Mouse (Mus musculus) heart, embryonic 10.5 days (tissue): ENCODE results near the gene Akap12. TPM values are rescaled to one million over a fixed set of nuclear protein-coding genes. Genes with fewer than 3 reads are reported as not detected.

ENCODE experiments used
- DNase-seq: peaks from one replicate; pipeline ENCODE4 v3.0.0-alpha.2; 2017; ENCODE audit warnings: low spot score
- H3K27ac ChIP-seq: fragments of 300-500 bp; sonication (generic); 2 replicates; pipeline ENCODE4 v1.5.1; 2016; ENCODE audit warnings: mild to moderate bottlenecking
- H3K27me3 ChIP-seq: fragments of 300-500 bp; sonication (generic); 2 replicates; pipeline ENCODE4 v1.6.1; 2016; ENCODE audit warnings: mild to moderate bottlenecking; ENCODE audit not compliant: poor library complexity, insufficient read depth, severe bottlenecking
- H3K36me3 ChIP-seq: fragments of 300-500 bp; sonication (generic); 2 replicates; pipeline ENCODE4 v1.6.1; 2016; ENCODE audit warnings: mild to moderate bottlenecking, moderate library complexity
- H3K4me1 ChIP-seq: fragments of 300-500 bp; sonication (generic); 2 replicates; pipeline ENCODE4 v1.6.1; 2016; ENCODE audit warnings: mild to moderate bottlenecking
- H3K4me3 ChIP-seq: fragments of 300-500 bp; sonication (generic); 2 replicates; pipeline ENCODE4 v1.5.1; 2016; ENCODE audit warnings: mild to moderate bottlenecking, moderate library complexity
- H3K9me3 ChIP-seq: fragments of 300-500 bp; sonication (generic); 2 replicates; pipeline ENCODE4 v1.6.1; 2016; ENCODE audit warnings: mild to moderate bottlenecking, moderate library complexity
- WGBS: fragments of 180-500 bp; shearing (Covaris S2); methylation state at CpG from one replicate; pipeline ENCODE4 v1.1.7; 2016; 5-methylcytosine and 5-hydroxymethylcytosine counted together
- polyA plus RNA-seq: library from polyadenylated mRNA; unstranded; fragments of >200 nt; fragmentation: Nextera tagmentation; extraction: Ambion mirVana; gene quantifications from 2 replicates; pipeline ENCODE4 v1.2.1, GENCODE M21; 2016

The Akap12 gene
- polyA plus RNA-seq, 1 experiment from 2014 or later, result 49.6 TPM

GRCm38 (mm10) chr10:4347136-4347492 lies 80.9 kb downstream of the Akap12 start:
- H3K27ac ChIP-seq, result peak overlapping the region; percentile 86; the same call in 1 of the 2 replicates
- H3K4me3 ChIP-seq, result peak overlapping the region; percentile 60; the same call in 1 of the 2 replicates
- peaks cover 3% of the 10 kb centered on the region; the same call in 1 of the 2 replicates for H3K36me3 ChIP-seq
- no peak for DNase-seq
- 64% methylated on average over 4 of the region's 4 CpGs for WGBS
- no peaks in the 10 kb centered on the region for H3K9me3 ChIP-seq
- H3K27me3 ChIP-seq, result no peaks in the 10 kb centered on the region
- peaks cover 24% of the 10 kb centered on the region for H3K4me1 ChIP-seq

DNA sequence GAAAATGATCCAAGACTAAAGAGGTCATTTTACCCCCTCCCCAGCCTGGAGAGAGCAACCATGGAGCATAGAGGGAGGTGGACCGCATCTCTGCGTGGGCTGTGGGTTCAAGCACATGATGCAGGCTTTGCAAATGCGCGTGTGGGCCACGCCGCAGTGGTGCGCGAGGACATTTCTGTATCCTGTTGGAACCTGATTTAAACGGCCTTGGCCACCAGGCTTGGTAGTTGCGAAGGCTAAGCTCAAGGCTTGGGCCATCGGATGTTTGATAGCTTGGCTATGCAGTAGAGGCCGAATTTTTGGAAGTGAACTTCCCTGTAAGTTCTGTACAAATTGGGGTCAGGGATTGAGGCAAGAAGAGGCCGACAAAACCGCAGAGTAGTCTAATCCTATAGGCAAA lies 81.4 kb downstream of the Akap12 start:
- Histone ChIP-seq H3K9me3 (no peaks in the 10 kb centered on the region), H3K27ac (no peak overlapping the region), H3K4me1 (peaks cover 24% of the 10 kb centered on the region), H3K4me3 (no peak overlapping the region), H3K36me3 (peaks cover 4% of the 10 kb centered on the region), H3K27me3 (no peaks in the 10 kb centered on the region)
- WGBS, result 94% methylated on average over 14 of the region's 14 CpGs
- no peak for DNase-seq

DNA sequence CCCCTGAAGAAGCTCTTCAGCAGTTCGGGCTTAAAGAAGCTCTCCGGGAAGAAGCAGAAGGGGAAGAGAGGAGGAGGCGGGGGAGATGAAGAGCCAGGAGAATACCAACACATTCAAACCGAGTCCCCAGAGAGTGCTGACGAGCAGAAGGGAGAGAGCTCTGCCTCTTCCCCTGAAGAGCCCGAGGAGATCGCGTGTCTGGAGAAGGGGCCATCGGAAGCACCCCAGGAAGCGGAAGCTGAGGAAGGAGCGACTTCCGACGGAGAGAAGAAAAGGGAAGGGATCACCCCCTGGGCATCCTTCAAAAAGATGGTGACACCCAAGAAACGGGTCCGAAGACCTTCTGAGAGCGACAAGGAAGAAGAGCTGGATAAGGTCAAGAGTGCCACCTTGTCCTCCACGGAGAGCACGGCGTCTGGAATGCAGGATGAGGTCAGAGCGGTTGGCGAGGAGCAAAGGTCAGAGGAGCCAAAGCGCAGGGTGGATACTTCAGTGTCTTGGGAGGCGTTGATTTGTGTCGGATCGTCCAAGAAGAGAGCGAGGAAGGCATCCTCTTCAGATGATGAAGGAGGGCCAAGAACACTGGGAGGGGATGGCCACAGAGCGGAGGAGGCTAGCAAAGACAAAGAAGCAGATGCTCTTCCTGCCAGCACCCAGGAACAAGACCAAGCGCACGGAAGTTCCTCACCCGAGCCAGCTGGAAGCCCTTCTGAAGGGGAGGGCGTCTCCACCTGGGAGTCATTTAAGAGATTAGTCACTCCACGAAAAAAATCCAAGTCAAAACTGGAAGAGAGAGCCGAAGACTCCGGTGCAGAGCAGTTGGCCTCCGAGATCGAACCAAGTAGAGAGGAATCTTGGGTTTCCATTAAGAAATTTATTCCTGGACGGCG lies 88.4 kb downstream of the Akap12 start:
- WGBS, result 83% methylated on average over 38 of the region's 38 CpGs
- H3K9me3 ChIP-seq, result no peaks in the 10 kb centered on the region
- 0 out of 2 replicates have a peak, but pooled peaks cover 9% of the 10 kb centered on the region for H3K4me1 ChIP-seq
- DNase-seq, result no peak
- no peak overlapping the region for H3K4me3 ChIP-seq
- H3K27ac ChIP-seq, result no peak overlapping the region
- peaks cover 66% of the 10 kb centered on the region for H3K36me3 ChIP-seq
- no peaks in the 10 kb centered on the region for H3K27me3 ChIP-seq

- 75% methylated on average over 19 of the region's 19 CpGs for WGBS
- H3K4me1 ChIP-seq, result 0 out of 2 replicates have a peak, but pooled peaks cover 9% of the 10 kb centered on the region
- DNase-seq, result no peak
- no peaks in the 10 kb centered on the region for H3K27me3 ChIP-seq
- no peak overlapping the region for H3K4me3 ChIP-seq
- no peak overlapping the region for H3K27ac ChIP-seq
- H3K9me3 ChIP-seq, result no peaks in the 10 kb centered on the region
- H3K36me3 ChIP-seq, result peaks cover 76% of the 10 kb centered on the region
These were observed 89.8 kb downstream of the Akap12 start for GRCm38 (mm10) chr10:4355882-4356451.

GRCm38 (mm10) chr10:4356640-4357039 lies 90.5 kb downstream of the Akap12 start:
- Histone ChIP-seq H3K27ac (no peak overlapping the region), H3K4me1 (0 out of 2 replicates have a peak, but pooled peaks cover 9% of the 10 kb centered on the region), H3K9me3 (no peaks in the 10 kb centered on the region), H3K4me3 (no peak overlapping the region), H3K27me3 (no peaks in the 10 kb centered on the region), H3K36me3 (peaks cover 76% of the 10 kb centered on the region)
- 77% methylated on average over 5 of the region's 5 CpGs for WGBS
- no peak for DNase-seq

DNA sequence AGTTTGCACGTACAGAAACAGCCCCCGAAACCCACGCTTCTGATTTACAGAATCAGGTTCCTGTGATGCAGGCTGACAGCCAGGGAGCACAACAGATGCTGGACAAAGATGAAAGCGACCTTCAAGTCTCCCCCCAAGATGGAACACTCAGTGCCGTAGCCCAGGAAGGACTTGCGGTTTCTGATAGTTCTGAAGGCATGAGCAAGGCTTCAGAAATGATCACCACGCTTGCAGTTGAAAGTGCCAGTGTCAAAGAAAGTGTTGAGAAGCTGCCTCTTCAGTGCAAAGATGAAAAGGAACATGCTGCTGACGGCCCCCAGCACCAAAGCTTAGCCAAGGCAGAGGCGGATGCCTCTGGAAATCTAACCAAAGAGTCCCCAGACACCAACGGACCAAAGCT lies 91.3 kb downstream of the Akap12 start:
- H3K27ac ChIP-seq, result no peak overlapping the region
- H3K4me1 ChIP-seq, result 0 out of 2 replicates have a peak, but pooled peaks cover 9% of the 10 kb centered on the region
- no peaks in the 10 kb centered on the region for H3K9me3 ChIP-seq
- no peak for DNase-seq
- no peaks in the 10 kb centered on the region for H3K27me3 ChIP-seq
- H3K36me3 ChIP-seq, result peaks cover 73% of the 10 kb centered on the region
- H3K4me3 ChIP-seq, result no peak overlapping the region
- WGBS, result 82% methylated on average over 10 of the region's 10 CpGs

DNA sequence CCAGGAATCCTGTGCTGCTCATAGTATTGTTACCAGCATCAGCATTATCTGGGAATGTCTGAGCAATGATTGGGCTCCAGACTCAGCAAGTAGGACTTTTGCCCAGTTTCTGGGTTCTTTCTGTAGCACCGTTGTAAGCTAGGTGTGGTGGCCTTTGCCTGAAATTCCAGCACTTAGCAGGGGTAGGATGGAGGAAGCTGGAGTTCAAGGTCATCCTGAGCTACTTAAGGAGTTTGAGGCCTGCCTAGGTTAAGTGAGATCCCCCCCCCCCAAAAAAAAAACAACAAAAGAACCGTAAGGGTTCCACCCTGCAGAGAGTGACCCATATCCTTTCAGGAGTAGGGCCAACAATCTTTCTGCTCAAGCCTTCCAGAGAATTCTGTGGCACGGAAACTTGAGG lies 98.4 kb downstream of the Akap12 start:
- peaks cover 53% of the 10 kb centered on the region for H3K36me3 ChIP-seq
- H3K27me3 ChIP-seq, result no peaks in the 10 kb centered on the region
- no peak overlapping the region for H3K27ac ChIP-seq
- DNase-seq, result no peak
- no peaks in the 10 kb centered on the region for H3K4me1 ChIP-seq
- WGBS, result 78% methylated on average over 3 of the region's 3 CpGs
- H3K4me3 ChIP-seq, result no peak overlapping the region
- peaks cover 4% of the 10 kb centered on the region; the same call in 1 of the 2 replicates for H3K9me3 ChIP-seq

- Histone ChIP-seq H3K4me1 (no peaks in the 10 kb centered on the region), H3K4me3 (no peak overlapping the region), H3K27me3 (no peaks in the 10 kb centered on the region), H3K27ac (no peak overlapping the region), H3K36me3 (peaks cover 60% of the 10 kb centered on the region), H3K9me3 (no peaks in the 10 kb centered on the region)
- 90% methylated on average over 11 of the region's 11 CpGs for WGBS
- DNase-seq, result no peak
These were observed 103.9 kb downstream of the Akap12 start for GRCm38 (mm10) chr10:4370105-4370504.

- no peak overlapping the region for H3K27ac ChIP-seq
- WGBS, result 52% methylated on average over 5 of the region's 5 CpGs
- no peaks in the 10 kb centered on the region for H3K9me3 ChIP-seq
- H3K36me3 ChIP-seq, result peaks cover 50% of the 10 kb centered on the region
- no peak overlapping the region for H3K4me3 ChIP-seq
- DNase-seq, result peak; percentile 66
- H3K4me1 ChIP-seq, result peaks cover 7% of the 10 kb centered on the region; the same call in 1 of the 2 replicates
- H3K27me3 ChIP-seq, result no peaks in the 10 kb centered on the region
These were observed 105.8 kb downstream of the Akap12 start for GRCm38 (mm10) chr10:4372011-4372410.

DNA sequence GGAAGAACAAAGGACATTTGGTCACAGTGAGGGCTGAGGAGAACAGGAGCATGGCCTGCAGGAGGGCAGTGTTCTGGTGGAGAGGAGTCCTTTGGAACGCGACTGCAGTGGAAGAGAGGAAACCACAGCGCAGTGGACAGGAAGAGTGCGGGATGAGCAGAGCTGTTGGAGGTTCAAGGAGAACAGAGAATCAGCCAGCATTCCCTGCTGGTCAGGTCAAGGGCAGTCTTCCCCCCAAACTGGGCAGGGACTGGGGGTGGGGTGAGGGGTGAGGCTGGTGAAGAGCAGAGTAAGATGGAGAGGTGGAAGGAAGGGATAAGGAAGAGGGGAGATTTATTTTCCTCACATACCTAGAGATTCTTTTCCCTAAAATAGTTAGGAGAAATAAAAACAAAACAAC lies 107.4 kb downstream of the Akap12 start:
- H3K27ac ChIP-seq, result no peak overlapping the region
- H3K4me1 ChIP-seq, result peaks cover 9% of the 10 kb centered on the region; the same call in 1 of the 2 replicates
- no peaks in the 10 kb centered on the region for H3K9me3 ChIP-seq
- H3K36me3 ChIP-seq, result peaks cover 34% of the 10 kb centered on the region
- H3K27me3 ChIP-seq, result no peaks in the 10 kb centered on the region
- WGBS, result 92% methylated on average over 4 of the region's 4 CpGs
- H3K4me3 ChIP-seq, result no peak overlapping the region
- DNase-seq, result peak; percentile 71

GRCm38 (mm10) chr10:4374239-4374638 lies 108.1 kb downstream of the Akap12 start:
- peaks cover 28% of the 10 kb centered on the region for H3K36me3 ChIP-seq
- no peaks in the 10 kb centered on the region for H3K27me3 ChIP-seq
- H3K4me3 ChIP-seq, result no peak overlapping the region
- 88% methylated on average over 7 of the region's 7 CpGs for WGBS
- peaks cover 9% of the 10 kb centered on the region; the same call in 1 of the 2 replicates for H3K4me1 ChIP-seq
- peak; percentile 73 for DNase-seq
- no peaks in the 10 kb centered on the region for H3K9me3 ChIP-seq
- H3K27ac ChIP-seq, result no peak overlapping the region

DNA sequence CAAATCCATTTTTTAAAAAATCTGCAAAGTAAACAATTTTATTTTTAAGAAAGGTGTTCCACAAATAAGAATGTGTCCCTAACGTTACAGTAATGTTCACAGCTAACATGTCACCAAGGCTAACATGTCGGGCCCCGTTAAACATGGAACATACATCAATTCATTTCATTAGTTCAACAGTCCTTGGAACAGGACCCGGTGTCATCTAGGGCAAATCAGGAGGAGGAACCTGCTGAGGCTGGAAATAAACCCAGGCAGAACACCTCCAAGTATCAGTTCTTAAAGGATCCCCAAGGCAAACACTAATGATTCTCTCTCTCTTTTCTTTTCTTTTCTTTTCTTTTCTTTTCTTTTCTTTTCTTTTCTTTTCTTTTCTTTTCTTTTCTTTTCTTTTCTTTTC lies 108.6 kb downstream of the Akap12 start:
- WGBS, result 88% methylated on average over 4 of the region's 4 CpGs
- no peak overlapping the region for H3K27ac ChIP-seq
- H3K4me3 ChIP-seq, result no peak overlapping the region
- H3K36me3 ChIP-seq, result peaks cover 23% of the 10 kb centered on the region
- H3K4me1 ChIP-seq, result peaks cover 9% of the 10 kb centered on the region; the same call in 1 of the 2 replicates
- no peaks in the 10 kb centered on the region for H3K27me3 ChIP-seq
- DNase-seq, result no peak
- H3K9me3 ChIP-seq, result no peaks in the 10 kb centered on the region

- Histone ChIP-seq H3K27me3 (no peaks in the 10 kb centered on the region), H3K9me3 (no peaks in the 10 kb centered on the region), H3K4me1 (peaks cover 11% of the 10 kb centered on the region; the same call in 1 of the 2 replicates), H3K4me3 (no peak overlapping the region), H3K27ac (no peak overlapping the region), H3K36me3 (peaks cover 17% of the 10 kb centered on the region)
- 66% methylated on average over 7 of the region's 7 CpGs for WGBS
- DNase-seq, result peak; percentile 64
These were observed 109.1 kb downstream of the Akap12 start for GRCm38 (mm10) chr10:4375267-4375666.
